7 mouse cellular contexts compared by ENCODE assay signal in the genomic region with DNA sequence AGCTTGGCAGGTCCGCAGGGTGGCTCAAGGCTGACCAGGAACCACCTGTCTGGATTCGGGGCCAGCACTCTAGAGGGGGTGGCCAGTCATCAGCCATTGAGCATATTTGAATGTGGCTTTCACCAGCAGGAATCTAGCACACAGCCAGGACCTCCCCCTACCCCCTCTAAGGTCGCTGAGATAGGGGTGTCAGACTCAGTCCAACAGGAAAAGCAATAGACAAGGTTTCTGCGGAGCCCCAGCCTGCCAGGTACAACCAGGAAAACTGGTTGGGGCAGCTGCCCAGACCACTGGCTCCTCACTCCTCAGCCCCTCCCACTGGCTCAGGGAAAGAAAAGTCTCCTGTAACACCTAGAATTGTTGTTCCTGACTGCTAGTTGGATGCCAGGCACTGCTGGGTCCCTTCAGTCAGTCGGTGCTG. TPM values are rescaled to one million over a fixed set of nuclear protein-coding genes. Genes with fewer than 3 reads are reported as not detected.
DNase-seq lines count a peak whose midpoint lies in the region; ATAC-seq and TF ChIP-seq lines count a peak whose summit lies in the region.

No protein-coding gene starts in this region.

- peak overlapping the region; percentile 65 for H3K4me2 ChIP-seq in lung, embryonic 15.5 days

- no peaks in the 10 kb centered on the region for H3K27me3 ChIP-seq in lung, embryonic 15.5 days

- no peak for TF ChIP-seq POLR2A in cortical plate, adult 2 months (IDR thresholded peaks at IDR 0.05; ENCODE audit: extremely low read depth, insufficient read depth, low read length)

- ATAC-seq in lung, embryonic 15.5 days (ENCODE audit: borderline replicate concordance, extremely low read depth, low FRiP score, low TSS enrichment): peak; percentile 59
- no peak for ATAC-seq in monocyte, adult 5-6 weeks (replicated peaks; ENCODE audit: insufficient number of reproducible peaks, low FRiP score, low TSS enrichment, poor library complexity, severe bottlenecking)

- WGBS in lung, embryonic 15.5 days: 6% methylated on average over 5 of the region's 5 CpGs

- peak; percentile 24 for DNase-seq in Muller cell, postnatal 12 days (ENCODE audit: inconsistent ontology term)
- DNase-seq in kidney, adult 18-20 months: peak; percentile 65
- DNase-seq in left cerebral cortex, postnatal 25 days (ENCODE audit: low spot score in 2 of 2): no peak
- DNase-seq in thymus, postnatal 36 days: no peak

- peak overlapping the region; percentile 37 for H3K4me3 ChIP-seq in cortical plate, adult 2 months (ENCODE audit: insufficient read depth, low read length)
- H3K4me3 ChIP-seq in lung, embryonic 15.5 days: peak overlapping the region; percentile 36

- intact Hi-C loops in left cerebral cortex, postnatal 25 days (cut with DNase I): no loop called here

- peak overlapping the region; percentile 30 for H3K9ac ChIP-seq in lung, embryonic 15.5 days

- H3K36me3 ChIP-seq in lung, embryonic 15.5 days: no peaks in the 10 kb centered on the region

- H3K27ac ChIP-seq in cortical plate, adult 2 months (ENCODE audit: insufficient read depth, low read length): no peak overlapping the region
- peak overlapping the region; percentile 95 for H3K27ac ChIP-seq in lung, embryonic 15.5 days

- no peaks in the 10 kb centered on the region for H3K4me1 ChIP-seq in cortical plate, adult 2 months (ENCODE audit: control insufficient read depth, insufficient read depth, low read length)
- H3K4me1 ChIP-seq in lung, embryonic 15.5 days: peaks cover 41% of the 10 kb centered on the region

- no peak for TF ChIP-seq CTCF in cortical plate, adult 2 months (IDR thresholded peaks at IDR 0.05; ENCODE audit: extremely low read depth, insufficient read depth, low read length)

- H3K9me3 ChIP-seq in lung, embryonic 15.5 days: no peaks in the 10 kb centered on the region

RNA-seq across cellular contexts. Expression of a gene that starts 10.7 kb away (rescaled TPM):
- polyA plus RNA-seq in cortical plate, adult 2 months (2012; rRNA removed): 19.5 and 22.1 TPM in 2 replicates
- polyA plus RNA-seq in lung, embryonic 15.5 days (2015; fragmentation: Nextera tagmentation; extraction: Ambion mirVana): 2.0 and 2.8 TPM in 2 replicates
- total RNA-seq in monocyte, adult 5-6 weeks (2017): 0.29 to 1.8 TPM (median 1.7 TPM) in 3 replicates
- 10 to 100 TPM; 16.0 to 18.4 TPM for total RNA-seq in left cerebral cortex, postnatal 25 days (2021)

RNA-seq across cellular contexts. Expression of a gene that starts 47.5 kb away (rescaled TPM):
- polyA plus RNA-seq in cortical plate, adult 2 months (2012; rRNA removed): 167 and 176 TPM in 2 replicates
- polyA plus RNA-seq in lung, embryonic 15.5 days (2015; fragmentation: Nextera tagmentation; extraction: Ambion mirVana): 164 and 165 TPM in 2 replicates
- 23.0 to 45.8 TPM (median 34.5 TPM) in 3 replicates for total RNA-seq in monocyte, adult 5-6 weeks (2017)
- 100 to 1,000 TPM; 172 to 174 TPM for total RNA-seq in left cerebral cortex, postnatal 25 days (2021)

RNA-seq across cellular contexts. Expression of a gene that starts 47.7 kb away (rescaled TPM):
- polyA plus RNA-seq in cortical plate, adult 2 months (2012; rRNA removed): 44.7 and 50.9 TPM in 2 replicates
- polyA plus RNA-seq in lung, embryonic 15.5 days (2015; fragmentation: Nextera tagmentation; extraction: Ambion mirVana): 32.0 and 34.1 TPM in 2 replicates
- total RNA-seq in monocyte, adult 5-6 weeks (2017): 5.1 to 16.4 TPM (median 6.8 TPM) in 3 replicates
- total RNA-seq in left cerebral cortex, postnatal 25 days (2021): 10 to 100 TPM; 48.4 to 50.7 TPM

Comparison
In these comparisons a context has a peak if more than half of its experiments do, and no peak if none do; other contexts are left out.
1. DNase-seq: peak in Muller cell, postnatal 12 days (single experiment) and kidney, adult 18-20 months (single experiment); none in left cerebral cortex, postnatal 25 days (0 of 2) and thymus, postnatal 36 days (0 of 2).